Mouse (Mus musculus) limb, embryonic 13.5 days (tissue): Measurements from ENCODE around the gene Metrn. TPM values are rescaled to one million over a fixed set of nuclear protein-coding genes. Genes with fewer than 3 reads are reported as not detected.

Source experiments
- ATAC-seq: fragments of 200-750 bp; cut with Nextera tagmentation; 2 replicates; pipeline ENCODE4 v1.8.0; 2017; ENCODE audit warnings: low read depth, moderate number of reproducible peaks, moderate TSS enrichment; ENCODE audit not compliant: low FRiP score
- H3K27ac ChIP-seq: fragments of 300-500 bp; sonication (generic); 2 replicates; pipeline ENCODE4 v1.5.1; 2015; ENCODE audit warnings: inconsistent platforms, mild to moderate bottlenecking, moderate library complexity
- H3K27me3 ChIP-seq: fragments of 300-500 bp; sonication (generic); 2 replicates; pipeline ENCODE4 v1.6.1; 2015; ENCODE audit warnings: mild to moderate bottlenecking, inconsistent platforms
- H3K36me3 ChIP-seq: fragments of 300-500 bp; sonication (generic); 2 replicates; pipeline ENCODE4 v1.6.1; 2015; ENCODE audit warnings: inconsistent platforms, mild to moderate bottlenecking, moderate library complexity
- H3K4me1 ChIP-seq: fragments of 300-500 bp; sonication (generic); 2 replicates; pipeline ENCODE4 v1.6.1; 2015; ENCODE audit warnings: inconsistent platforms
- H3K4me2 ChIP-seq: fragments of 300-500 bp; sonication (generic); replicated peaks from 2 replicates; pipeline ENCODE4 v1.6.1; 2015; ENCODE audit warnings: inconsistent platforms, mild to moderate bottlenecking, moderate library complexity
- H3K4me3 ChIP-seq: fragments of 300-500 bp; sonication (generic); 2 replicates; pipeline ENCODE4 v1.5.1; 2015; ENCODE audit warnings: moderate library complexity, mild to moderate bottlenecking, inconsistent platforms
- H3K9ac ChIP-seq: fragments of 300-500 bp; sonication (generic); 2 replicates; pipeline ENCODE4 v1.6.1; 2015; ENCODE audit warnings: mild to moderate bottlenecking, inconsistent platforms
- H3K9me3 ChIP-seq: fragments of 300-500 bp; sonication (generic); 2 replicates; pipeline ENCODE4 v1.6.1; 2016; ENCODE audit warnings: inconsistent platforms
- WGBS: fragments of 180-500 bp; shearing (Covaris S2); methylation state at CpG from one replicate; pipeline ENCODE4 v1.1.7; 2015; 5-methylcytosine and 5-hydroxymethylcytosine counted together
- microRNA-seq: library from miRNA; unstranded; fragments of <30 nt; microRNA quantifications from one replicate; pipeline ENCODE4, GENCODE M21; 2016
- polyA plus RNA-seq: library from polyadenylated mRNA; unstranded; fragments of >200 nt; fragmentation: Nextera tagmentation; extraction: Ambion mirVana; gene quantifications from 2 replicates; pipeline ENCODE4 v1.2.1, GENCODE M21; 2015

The Metrn gene
- polyA plus RNA-seq, 1 experiment from 2014 or later: 52.5 TPM

DNA sequence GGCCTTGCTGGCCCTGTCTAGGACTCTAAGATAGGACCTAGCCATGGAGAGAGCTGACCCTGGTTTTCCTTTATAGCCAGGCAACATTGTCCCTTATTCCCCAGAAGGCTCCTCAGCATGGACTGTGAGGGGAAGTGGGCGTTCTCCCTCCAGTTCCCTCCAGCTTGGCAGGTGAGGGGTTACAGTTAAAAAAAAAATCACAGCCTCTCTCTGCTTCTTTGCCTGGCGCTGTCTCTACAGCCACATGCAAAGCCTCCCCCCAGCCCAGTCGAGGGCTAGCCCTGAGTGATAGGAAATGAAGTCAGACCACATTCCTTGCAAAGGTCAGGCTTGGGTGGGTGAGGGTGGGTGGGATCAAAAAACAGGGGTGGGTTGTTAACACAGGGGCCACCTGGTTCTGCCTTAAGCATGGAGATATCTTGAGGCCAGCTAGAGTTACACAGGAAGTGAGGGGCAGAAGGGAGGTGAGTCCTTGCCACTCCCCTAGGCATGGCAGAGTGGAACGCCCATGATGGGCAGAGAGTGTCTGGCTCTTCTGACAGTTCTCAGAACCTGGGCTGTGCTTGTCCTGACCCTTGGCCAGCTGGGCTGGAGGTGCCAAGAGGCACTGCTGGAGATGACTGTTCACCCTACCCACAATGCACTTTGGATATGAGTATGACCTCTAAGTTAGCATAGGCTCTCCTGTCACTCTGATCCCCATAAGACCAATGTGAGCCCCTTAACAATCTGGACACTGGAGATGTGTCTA lies 41.1 kb downstream of the Metrn start:
- H3K4me2 ChIP-seq: no peak overlapping the region
- H3K27me3 ChIP-seq: no peaks in the 10 kb centered on the region
- no peaks in the 10 kb centered on the region for H3K9me3 ChIP-seq
- no peak overlapping the region for H3K9ac ChIP-seq
- H3K4me1 ChIP-seq: peaks cover 6% of the 10 kb centered on the region; the same call in 1 of the 2 replicates
- H3K4me3 ChIP-seq: no peak overlapping the region
- no peak for ATAC-seq
- 31% methylated on average over 4 of the region's 4 CpGs for WGBS
- no peak overlapping the region for H3K27ac ChIP-seq
- H3K36me3 ChIP-seq: no peaks in the 10 kb centered on the region

GRCm38 (mm10) chr17:25755086-25755485 lies 41.9 kb downstream of the Metrn start:
- Histone ChIP-seq H3K27ac (no peak overlapping the region), H3K4me1 (peaks cover 6% of the 10 kb centered on the region; the same call in 1 of the 2 replicates), H3K27me3 (no peaks in the 10 kb centered on the region), H3K36me3 (no peaks in the 10 kb centered on the region), H3K9me3 (no peaks in the 10 kb centered on the region), H3K4me3 (no peak overlapping the region), H3K9ac (no peak overlapping the region), H3K4me2 (no peak overlapping the region)
- ATAC-seq: no peak
- WGBS: 81% methylated on average over 4 of the region's 4 CpGs

GRCm38 (mm10) chr17:25754241-25754640 lies 42.7 kb downstream of the Metrn start, which contains the start of gene Msln:
TSS of gene Msln (minus strand) at chr17:25754378.
- no peak for ATAC-seq
- Histone ChIP-seq H3K9me3 (no peaks in the 10 kb centered on the region), H3K9ac (no peak within 1 kb of the TSS), H3K4me3 (no peak within 1 kb of the TSS), H3K27ac (no peak within 1 kb of the TSS), H3K4me1 (peaks cover 6% of the 10 kb centered on the region; the same call in 1 of the 2 replicates), H3K27me3 (no peaks in the 10 kb centered on the region), H3K36me3 (no peaks in the 10 kb centered on the region), H3K4me2 (no peak within 1 kb of the TSS)
- 89% methylated on average over 9 of the region's 9 CpGs for WGBS

- no peak overlapping the region for H3K4me2 ChIP-seq
- ATAC-seq: no peak
- no peak overlapping the region for H3K4me3 ChIP-seq
- WGBS: 48% methylated on average over 5 of the region's 5 CpGs
- H3K27ac ChIP-seq: no peak overlapping the region
- no peaks in the 10 kb centered on the region for H3K36me3 ChIP-seq
- H3K27me3 ChIP-seq: no peaks in the 10 kb centered on the region
- H3K9me3 ChIP-seq: no peaks in the 10 kb centered on the region
- H3K9ac ChIP-seq: 0 out of 2 replicates have a peak overlapping the region, but pooled peaks have one; percentile 19
- H3K4me1 ChIP-seq: peaks cover 6% of the 10 kb centered on the region; the same call in 1 of the 2 replicates
Measured at GRCm38 (mm10) chr17:25751446-25751845, 45.5 kb downstream of the Metrn start.

- Histone ChIP-seq H3K27me3 (no peaks in the 10 kb centered on the region), H3K9me3 (no peaks in the 10 kb centered on the region), H3K4me3 (no peak overlapping the region), H3K4me1 (peaks cover 6% of the 10 kb centered on the region; the same call in 1 of the 2 replicates), H3K36me3 (no peaks in the 10 kb centered on the region), H3K9ac (no peak overlapping the region), H3K27ac (no peak overlapping the region), H3K4me2 (no peak overlapping the region)
- ATAC-seq: no peak
- 79% methylated on average over 6 of the region's 6 CpGs for WGBS
Measured at GRCm38 (mm10) chr17:25749314-25749713, 47.6 kb downstream of the Metrn start.

DNA sequence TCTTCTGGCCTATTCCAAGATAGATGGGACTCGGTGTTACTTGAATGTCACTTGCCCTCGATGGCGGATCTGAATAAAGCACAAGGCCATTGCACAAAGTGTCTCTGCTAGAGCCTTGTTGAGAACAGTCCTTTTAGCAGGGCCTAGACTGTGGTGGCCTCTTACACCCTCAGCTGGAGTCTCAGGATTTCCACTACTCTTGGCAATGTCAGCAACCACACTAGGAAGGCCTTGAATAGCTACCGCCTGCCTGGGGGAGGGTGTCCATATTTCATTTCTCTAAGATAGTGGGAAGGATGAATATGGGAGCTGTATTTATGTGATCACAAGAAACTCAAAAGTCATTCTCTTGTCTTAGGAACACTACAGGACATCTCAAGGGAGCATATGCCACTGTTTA lies 48.7 kb downstream of the Metrn start:
- 94% methylated on average over 4 of the region's 4 CpGs for WGBS
- no peak overlapping the region for H3K27ac ChIP-seq
- no peak for ATAC-seq
- H3K9ac ChIP-seq: no peak overlapping the region
- H3K4me2 ChIP-seq: no peak overlapping the region
- H3K27me3 ChIP-seq: no peaks in the 10 kb centered on the region
- H3K36me3 ChIP-seq: no peaks in the 10 kb centered on the region
- H3K4me3 ChIP-seq: no peak overlapping the region
- H3K4me1 ChIP-seq: peaks cover 6% of the 10 kb centered on the region; the same call in 1 of the 2 replicates
- H3K9me3 ChIP-seq: no peaks in the 10 kb centered on the region

- Histone ChIP-seq H3K9ac (no peak overlapping the region), H3K27me3 (no peaks in the 10 kb centered on the region), H3K9me3 (no peaks in the 10 kb centered on the region), H3K4me3 (no peak overlapping the region), H3K36me3 (no peaks in the 10 kb centered on the region), H3K4me2 (no peak overlapping the region), H3K27ac (no peak overlapping the region), H3K4me1 (no peaks in the 10 kb centered on the region)
- ATAC-seq: no peak
- WGBS: 77% methylated on average over 10 of the region's 10 CpGs
Measured at GRCm38 (mm10) chr17:25744311-25744710, 52.6 kb downstream of the Metrn start.

GRCm38 (mm10) chr17:25743831-25744230 lies 53.1 kb downstream of the Metrn start:
- no peaks in the 10 kb centered on the region for H3K4me1 ChIP-seq
- 93% methylated on average over 9 of the region's 9 CpGs for WGBS

More at GRCm38 (mm10) chr17:25743831-25744230, 53.1 kb downstream of the Metrn start:
- no peaks in the 10 kb centered on the region for H3K9me3 ChIP-seq
- H3K4me2 ChIP-seq: no peak overlapping the region
- no peak overlapping the region for H3K27ac ChIP-seq
- H3K4me3 ChIP-seq: no peak overlapping the region
- ATAC-seq: no peak
- H3K27me3 ChIP-seq: no peaks in the 10 kb centered on the region
- no peak overlapping the region for H3K9ac ChIP-seq
- no peaks in the 10 kb centered on the region for H3K36me3 ChIP-seq

Small RNA genes within 50 kb of the gene (microRNA-seq; reads per million reads assigned to microRNA genes)
- gene Gm25083: not detected
- 0.52 reads per million for gene Mir3082
- not detected for gene Mir6966

Other genes with a start within 250 kb of the Metrn start
- gene Sox8, start 226.4 kb downstream of the Metrn start, polyA plus RNA-seq: 15.0 and 16.5 TPM in 2 replicates
- gene Lmf1, start 218.1 kb downstream of the Metrn start, polyA plus RNA-seq: 31.2 and 33.2 TPM in 2 replicates
- 1.7 and 2.6 TPM in 2 replicates for gene Gng13, start 80.0 kb downstream of the Metrn start, polyA plus RNA-seq
- gene Chtf18, start 69.7 kb downstream of the Metrn start, polyA plus RNA-seq: 32.2 and 34.8 TPM in 2 replicates
- gene Rpusd1, start 69.5 kb downstream of the Metrn start, polyA plus RNA-seq: 25.8 and 27.0 TPM in 2 replicates
- not detected in 2 replicates for gene Mslnl, start 61.1 kb downstream of the Metrn start, polyA plus RNA-seq
- not detected in 2 replicates for gene Msln, start 42.8 kb downstream of the Metrn start, polyA plus RNA-seq
- 25.5 and 25.7 TPM in 2 replicates for gene Narfl, start 23.4 kb downstream of the Metrn start, polyA plus RNA-seq
- 85.1 and 98.6 TPM in 2 replicates for gene Haghl, start 11.5 kb downstream of the Metrn start, polyA plus RNA-seq
- 0.27 and 0.31 TPM in 2 replicates for gene Ccdc78, start 10.6 kb downstream of the Metrn start, polyA plus RNA-seq
- gene Fam173a, start 4.2 kb downstream of the Metrn start, polyA plus RNA-seq: 65.5 and 73.1 TPM in 2 replicates
- 2.2 TPM in 1 of 2 replicates, not detected in the other for gene AC134908.4, start 1.5 kb downstream of the Metrn start, polyA plus RNA-seq
- 2.2 and 2.8 TPM in 2 replicates for gene Fbxl16, start 11.9 kb upstream of the Metrn start, polyA plus RNA-seq
- gene Wdr24, start 26.5 kb upstream of the Metrn start, polyA plus RNA-seq: 25.2 and 27.7 TPM in 2 replicates
- gene Jmjd8, start 31.7 kb upstream of the Metrn start, polyA plus RNA-seq: 57.9 and 60.7 TPM in 2 replicates
- gene Stub1, start 36.3 kb upstream of the Metrn start, polyA plus RNA-seq: 359 and 366 TPM in 2 replicates
- 1.4 and 1.6 TPM in 2 replicates for gene Rhbdl1, start 40.2 kb upstream of the Metrn start, polyA plus RNA-seq
- 1.5 and 1.9 TPM in 2 replicates for gene Gm20683, start 44.6 kb upstream of the Metrn start, polyA plus RNA-seq
- 25.7 and 26.8 TPM in 2 replicates for gene Rhot2, start 47.7 kb upstream of the Metrn start, polyA plus RNA-seq
- gene Wdr90, start 64.4 kb upstream of the Metrn start, polyA plus RNA-seq: 24.9 and 26.2 TPM in 2 replicates
- gene Mcrip2, start 71.6 kb upstream of the Metrn start, polyA plus RNA-seq: 9.8 and 12.2 TPM in 2 replicates
- 56.1 and 56.2 TPM in 2 replicates for gene Mettl26, start 77.9 kb upstream of the Metrn start, polyA plus RNA-seq
- gene Wfikkn1, start 83.7 kb upstream of the Metrn start, polyA plus RNA-seq: 0.41 and 0.57 TPM in 2 replicates
- 33.4 and 37.6 TPM in 2 replicates for gene Rab40c, start 122.6 kb upstream of the Metrn start, polyA plus RNA-seq
- gene Pigq, start 147.8 kb upstream of the Metrn start, polyA plus RNA-seq: 50.2 and 50.5 TPM in 2 replicates
- gene Nhlrc4, start 147.8 kb upstream of the Metrn start, polyA plus RNA-seq: not detected in 2 replicates
- gene A930017K11Rik, start 155.4 kb upstream of the Metrn start, polyA plus RNA-seq: 0.19 and 0.31 TPM in 2 replicates
- 24.8 and 25.4 TPM in 2 replicates for gene Capn15, start 188.7 kb upstream of the Metrn start, polyA plus RNA-seq